Mouse (Mus musculus): ENCODE data around the gene Etnk1. TPM values are rescaled to one million over a fixed set of nuclear protein-coding genes. Genes with fewer than 3 reads are reported as not detected.
A peak's percentile ranks its signal among the peaks of the same experiment; 100 is the strongest.

Etnk1 gene
- polyA plus RNA-seq (2015; fragmentation: Nextera tagmentation; extraction: Ambion mirVana), result 45.0 and 50.3 TPM in 2 replicates

DNA sequence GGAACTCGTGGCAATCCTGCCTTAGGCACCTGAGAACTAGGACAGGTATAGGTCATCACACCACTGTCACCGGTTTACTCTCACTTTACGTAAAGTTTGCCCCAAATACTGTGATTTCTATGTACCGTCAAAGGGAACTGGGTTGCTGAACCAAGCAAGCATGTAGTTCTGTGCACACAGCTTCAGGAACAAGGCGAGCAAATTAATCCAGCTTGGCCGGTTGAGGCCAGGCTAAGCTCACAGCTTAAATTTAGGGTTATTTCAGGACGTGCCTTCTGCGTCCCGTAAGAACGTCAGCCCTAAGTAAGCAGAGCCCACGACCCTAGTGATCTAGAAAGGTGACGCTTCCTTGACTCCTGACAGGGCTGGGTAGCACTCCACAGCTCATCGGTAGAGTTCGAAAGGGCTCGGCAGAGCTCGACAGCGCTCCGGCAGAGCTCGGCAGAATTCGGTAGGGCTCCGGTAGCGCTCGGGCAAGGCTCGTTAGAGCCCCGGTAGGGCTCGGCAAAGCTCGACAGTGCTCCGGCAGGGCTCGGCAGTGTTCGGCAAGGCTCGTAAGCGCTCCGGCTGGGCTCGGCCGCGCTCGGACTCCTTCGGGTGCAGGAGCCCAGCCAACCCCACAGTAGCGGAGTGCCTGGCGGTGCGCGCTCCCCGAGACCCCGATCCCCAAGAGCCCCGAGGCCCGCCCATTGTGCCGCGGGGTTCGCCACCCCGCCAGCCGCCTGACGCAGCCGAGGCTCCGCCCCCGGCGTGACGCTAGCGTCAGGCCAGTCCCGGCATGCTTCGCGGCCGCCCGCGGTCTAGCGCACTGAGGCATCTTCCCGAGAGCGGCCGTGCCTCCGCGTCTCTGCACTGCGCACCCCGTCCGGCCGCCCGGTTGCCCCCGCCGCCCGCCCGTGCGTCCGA, at the start of gene Etnk1:
Gene Etnk1, plus strand, starts transcription at position 770 of the 906 bp plus-strand sequence.
- Histone ChIP-seq H3K9me3 (no peaks in the 10 kb centered on the region), H3K4me1 (peaks cover 37% of the 10 kb centered on the region), H3K4me2 (peak within 1 kb of the TSS; percentile 65), H3K4me3 (peak within 1 kb of the TSS; percentile 81), H3K36me3 (replicated peaks) (no peaks in the 10 kb centered on the region), H3K9ac (peak within 1 kb of the TSS; percentile 93), H3K27ac (peak within 1 kb of the TSS; percentile 90), H3K27me3 (replicated peaks) (no peaks in the 10 kb centered on the region)
- ATAC-seq (replicated peaks), result peak; percentile 98
- whole genome bisulfite sequencing, result under 1% methylated on average over 67 of the region's 81 CpGs

DNA sequence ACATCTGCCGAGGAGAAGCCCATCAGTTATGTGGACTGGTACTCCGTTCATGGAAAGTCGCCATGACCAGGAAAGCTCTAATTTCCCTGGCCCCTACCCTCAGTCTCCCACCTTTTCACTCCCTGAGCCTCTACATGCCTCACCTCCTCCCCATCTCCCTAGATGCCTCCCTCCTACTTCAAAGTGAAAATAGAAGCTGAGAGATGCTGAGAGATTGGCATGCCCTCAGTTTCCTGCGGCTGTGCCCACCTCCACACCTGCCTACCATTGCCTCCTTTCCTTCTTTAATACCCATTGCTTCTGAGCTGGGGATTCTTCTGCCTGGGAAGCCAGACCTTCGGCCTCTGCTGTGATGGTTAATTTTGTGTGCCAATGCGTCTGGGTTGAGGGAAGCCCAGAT, 47.7 kb upstream of the Etnk1 start:
- no peak for ATAC-seq (replicated peaks)
- H3K27me3 ChIP-seq (replicated peaks), result no peaks in the 10 kb centered on the region
- no peaks in the 10 kb centered on the region for H3K4me1 ChIP-seq
- no peak overlapping the region for H3K4me2 ChIP-seq
- 93% methylated on average over 6 of the region's 6 CpGs for WGBS
- no peak overlapping the region for H3K27ac ChIP-seq
- H3K4me3 ChIP-seq, result no peak overlapping the region
- no peaks in the 10 kb centered on the region for H3K36me3 ChIP-seq (replicated peaks)
- no peaks in the 10 kb centered on the region for H3K9me3 ChIP-seq
- H3K9ac ChIP-seq, result no peak overlapping the region

DNA sequence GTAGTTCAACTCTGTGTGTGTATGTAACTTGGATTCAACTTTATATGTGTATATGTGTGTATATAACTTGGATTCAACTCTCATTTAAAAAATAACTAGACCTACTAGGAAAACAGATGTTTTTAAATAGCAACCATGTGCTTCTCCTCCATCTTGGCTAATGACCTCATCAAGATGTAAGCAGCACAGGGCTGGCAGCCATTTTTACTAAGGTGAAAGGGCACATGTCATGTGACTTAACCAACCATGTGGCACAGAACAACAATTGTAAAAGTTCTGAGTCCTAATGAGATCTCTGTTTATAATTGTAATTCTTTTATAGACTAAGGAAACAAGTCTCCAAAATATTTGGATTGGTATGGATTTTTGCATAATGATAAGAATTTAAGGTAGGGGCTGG, 41.3 kb upstream of the Etnk1 start:
- Histone ChIP-seq H3K27me3 (replicated peaks) (no peaks in the 10 kb centered on the region), H3K9me3 (no peaks in the 10 kb centered on the region), H3K4me3 (no peak overlapping the region), H3K4me2 (no peak overlapping the region), H3K36me3 (replicated peaks) (no peaks in the 10 kb centered on the region), H3K9ac (no peak overlapping the region), H3K27ac (no peak overlapping the region), H3K4me1 (no peaks in the 10 kb centered on the region)
- ATAC-seq (replicated peaks), result no peak

DNA sequence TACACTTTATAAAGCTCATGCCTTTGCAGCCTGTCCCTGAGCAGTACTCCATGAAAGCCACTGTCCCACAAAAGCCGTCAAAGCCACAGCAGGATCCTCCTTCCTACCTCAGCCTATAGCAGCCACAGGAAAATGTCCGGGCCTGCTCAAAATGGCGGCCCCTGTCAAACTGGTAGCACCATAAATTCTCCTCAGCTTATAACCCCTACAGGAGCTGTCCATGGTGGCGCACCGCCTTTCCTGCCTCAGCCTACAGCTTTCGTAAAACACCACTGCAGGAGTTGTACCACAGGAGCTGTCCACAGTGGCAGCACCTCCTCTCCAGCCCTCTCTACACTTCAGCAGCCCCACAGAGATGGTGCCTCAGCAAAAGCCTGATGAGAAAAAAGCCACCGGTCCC, 37.6 kb upstream of the Etnk1 start:
- Histone ChIP-seq H3K4me3 (no peak overlapping the region), H3K27ac (no peak overlapping the region), H3K4me1 (no peaks in the 10 kb centered on the region), H3K27me3 (replicated peaks) (no peaks in the 10 kb centered on the region), H3K9ac (no peak overlapping the region), H3K9me3 (no peaks in the 10 kb centered on the region), H3K36me3 (replicated peaks) (no peaks in the 10 kb centered on the region), H3K4me2 (no peak overlapping the region)
- ATAC-seq (replicated peaks), result no peak
- WGBS, result 94% methylated on average over 7 of the region's 7 CpGs

DNA sequence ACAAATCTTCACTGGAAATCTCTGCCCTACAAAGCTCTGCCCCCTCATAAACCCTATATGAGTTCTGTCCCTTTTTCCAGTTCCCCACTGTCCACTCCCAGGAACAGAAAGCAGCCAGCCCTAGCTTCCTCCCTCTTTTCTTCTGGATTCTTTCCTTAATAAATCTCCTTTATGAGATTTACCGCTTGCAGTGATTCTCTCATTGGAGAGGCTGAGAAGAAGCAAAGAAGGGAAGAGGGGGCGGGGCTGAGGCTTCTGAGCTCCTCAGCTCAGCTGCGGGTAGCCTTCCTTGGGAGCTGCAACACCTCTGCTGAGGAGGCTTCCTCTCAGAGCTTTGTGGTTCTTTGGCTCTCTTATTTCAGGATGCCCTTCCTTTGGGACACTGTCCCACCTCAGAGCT, 37.1 kb upstream of the Etnk1 start:
- H3K27me3 ChIP-seq (replicated peaks), result no peaks in the 10 kb centered on the region
- H3K9ac ChIP-seq, result no peak overlapping the region
- WGBS, result 87% methylated on average over 3 of the region's 3 CpGs
- no peaks in the 10 kb centered on the region for H3K9me3 ChIP-seq
- no peaks in the 10 kb centered on the region for H3K36me3 ChIP-seq (replicated peaks)
- no peak overlapping the region for H3K4me2 ChIP-seq
- H3K4me1 ChIP-seq, result no peaks in the 10 kb centered on the region
- no peak overlapping the region for H3K27ac ChIP-seq
- no peak for ATAC-seq (replicated peaks)
- H3K4me3 ChIP-seq, result no peak overlapping the region

DNA sequence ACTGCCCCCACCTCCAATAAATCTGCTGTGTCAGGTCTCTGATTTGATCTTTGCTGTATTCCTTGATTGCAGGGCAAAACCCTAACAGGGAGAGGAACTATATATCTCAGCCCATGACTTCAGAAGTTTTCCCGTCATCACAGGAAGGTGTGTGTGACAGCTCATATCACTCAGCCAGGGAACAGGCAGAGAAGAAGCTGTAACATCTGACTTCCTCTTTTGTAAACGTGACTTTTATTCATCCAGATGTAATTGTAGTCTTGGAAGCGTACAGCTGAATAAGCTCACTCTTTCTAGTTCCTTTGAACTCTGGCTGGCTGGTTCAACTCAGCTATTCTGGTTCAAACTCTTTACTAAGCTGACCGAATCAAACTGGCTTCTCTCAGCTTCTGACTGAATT, 36.6 kb upstream of the Etnk1 start:
- Histone ChIP-seq H3K4me3 (no peak overlapping the region), H3K9ac (no peak overlapping the region), H3K27me3 (replicated peaks) (no peaks in the 10 kb centered on the region), H3K4me2 (no peak overlapping the region), H3K36me3 (replicated peaks) (no peaks in the 10 kb centered on the region), H3K27ac (no peak overlapping the region), H3K9me3 (no peaks in the 10 kb centered on the region), H3K4me1 (no peaks in the 10 kb centered on the region)
- ATAC-seq (replicated peaks), result no peak
- WGBS, result 81% methylated on average over 4 of the region's 4 CpGs

DNA sequence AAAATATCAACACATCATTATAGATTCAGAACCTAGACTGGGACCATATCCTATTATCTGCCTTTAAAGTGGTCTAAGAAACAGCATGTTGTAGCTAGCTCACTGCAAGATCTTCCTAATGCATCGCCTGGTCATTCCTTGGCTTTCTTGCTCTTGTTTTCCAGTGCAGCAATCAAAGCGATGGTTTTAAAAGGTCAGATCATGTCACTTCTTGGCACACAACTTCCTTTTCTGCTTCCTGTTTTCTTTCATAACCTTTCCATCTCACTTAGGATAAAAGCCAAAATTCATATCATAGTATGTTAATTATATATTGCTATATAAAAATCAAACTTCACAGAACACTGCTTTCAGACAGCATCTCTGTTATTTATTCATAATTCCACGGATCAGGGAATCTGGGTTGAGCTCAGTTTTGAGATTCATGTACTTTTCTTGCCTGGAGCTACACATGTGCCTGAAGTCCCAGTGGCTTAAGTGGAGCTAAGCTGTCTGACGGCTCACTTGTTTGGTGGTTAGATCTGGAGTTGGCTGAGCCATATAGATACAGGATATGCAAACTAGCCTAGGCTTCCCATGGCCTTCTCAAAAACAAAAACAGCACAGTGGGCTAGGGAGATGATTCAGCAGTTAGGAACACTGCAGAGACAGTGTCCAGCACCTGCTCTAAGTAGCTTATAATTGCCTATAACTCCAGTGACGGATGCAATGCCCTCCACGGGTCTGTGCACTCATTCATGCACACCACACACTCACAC, 34.9 kb upstream of the Etnk1 start:
- H3K4me2 ChIP-seq, result no peak overlapping the region
- 73% methylated on average over 6 of the region's 6 CpGs for WGBS
- no peaks in the 10 kb centered on the region for H3K36me3 ChIP-seq (replicated peaks)
- no peaks in the 10 kb centered on the region for H3K4me1 ChIP-seq
- no peaks in the 10 kb centered on the region for H3K9me3 ChIP-seq
- no peak for ATAC-seq (replicated peaks)
- no peak overlapping the region for H3K4me3 ChIP-seq
- no peaks in the 10 kb centered on the region for H3K27me3 ChIP-seq (replicated peaks)
- H3K9ac ChIP-seq, result no peak overlapping the region
- no peak overlapping the region for H3K27ac ChIP-seq

DNA sequence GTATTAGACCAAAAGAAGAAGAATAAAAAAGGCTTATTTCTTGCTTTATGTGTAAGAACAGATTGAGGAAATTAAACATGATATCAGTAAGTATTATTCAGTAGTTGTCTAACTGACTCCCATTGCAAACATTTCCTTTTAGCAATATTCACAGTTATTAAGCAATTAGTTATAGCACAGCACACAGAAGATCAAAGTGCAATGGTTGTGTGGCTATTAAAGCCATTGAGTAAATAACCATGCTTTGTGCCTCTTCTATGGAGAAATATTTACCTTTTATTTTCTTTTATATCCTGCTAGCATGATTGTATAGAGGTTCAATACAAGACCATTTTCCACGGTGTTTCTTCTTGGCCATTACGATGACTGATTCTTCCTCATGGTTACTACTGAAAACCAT, 33.9 kb upstream of the Etnk1 start:
- H3K4me3 ChIP-seq, result no peak overlapping the region
- no peaks in the 10 kb centered on the region for H3K27me3 ChIP-seq (replicated peaks)
- no peak for ATAC-seq (replicated peaks)
- H3K36me3 ChIP-seq (replicated peaks), result no peaks in the 10 kb centered on the region
- no peak overlapping the region for H3K4me2 ChIP-seq
- no peak overlapping the region for H3K9ac ChIP-seq
- WGBS, result 80% methylated on average over 2 of the region's 2 CpGs
- no peaks in the 10 kb centered on the region for H3K4me1 ChIP-seq
- H3K27ac ChIP-seq, result no peak overlapping the region
- no peaks in the 10 kb centered on the region for H3K9me3 ChIP-seq

DNA sequence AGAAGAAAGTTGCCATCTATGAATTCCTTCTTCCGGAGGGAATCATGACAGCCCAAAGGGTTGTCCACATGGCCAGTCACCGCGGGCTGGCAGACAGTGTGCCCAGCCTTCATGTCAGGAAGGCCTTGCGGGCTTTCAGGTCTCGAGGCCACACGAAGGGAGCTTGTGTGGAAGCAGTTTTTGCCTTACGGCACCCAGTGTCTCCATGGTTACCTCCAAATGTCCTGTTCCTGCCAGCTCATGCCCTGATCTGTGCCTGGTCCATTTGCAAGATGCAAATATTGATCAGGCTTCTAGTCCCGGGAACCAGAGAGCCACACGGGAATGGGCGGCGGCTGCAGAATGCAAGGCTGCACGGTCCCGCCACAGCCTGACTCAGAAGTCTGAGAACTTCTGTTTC, 31.9 kb upstream of the Etnk1 start:
- Histone ChIP-seq H3K4me1 (no peaks in the 10 kb centered on the region), H3K4me2 (no peak overlapping the region), H3K36me3 (replicated peaks) (no peaks in the 10 kb centered on the region), H3K4me3 (no peak overlapping the region), H3K9ac (no peak overlapping the region), H3K27ac (no peak overlapping the region), H3K9me3 (no peaks in the 10 kb centered on the region), H3K27me3 (replicated peaks) (no peaks in the 10 kb centered on the region)
- 89% methylated on average over 13 of the region's 13 CpGs for WGBS
- no peak for ATAC-seq (replicated peaks)

DNA sequence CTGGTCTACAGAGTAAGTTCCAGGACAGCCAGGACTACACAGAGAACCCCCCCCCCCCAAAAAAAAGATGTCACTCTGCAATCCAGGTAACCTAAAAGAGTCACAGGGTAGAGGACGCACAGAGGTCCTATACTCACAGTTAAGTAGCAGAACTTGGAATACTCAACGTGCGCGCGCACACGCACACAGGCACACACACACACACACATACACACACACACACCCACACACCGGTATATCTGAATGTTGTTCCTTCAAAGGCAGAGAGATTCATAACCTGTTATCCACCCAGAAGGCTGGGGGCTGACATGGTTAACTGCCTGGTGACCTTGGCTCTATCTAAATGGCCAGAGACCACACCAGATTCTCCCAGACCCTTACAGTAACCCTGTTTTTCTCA, 30.3 kb upstream of the Etnk1 start:
- no peaks in the 10 kb centered on the region for H3K4me1 ChIP-seq
- ATAC-seq (replicated peaks), result no peak
- no peak overlapping the region for H3K9ac ChIP-seq
- H3K27ac ChIP-seq, result no peak overlapping the region
- no peaks in the 10 kb centered on the region for H3K27me3 ChIP-seq (replicated peaks)
- no peak overlapping the region for H3K4me3 ChIP-seq
- no peak overlapping the region for H3K4me2 ChIP-seq
- no peaks in the 10 kb centered on the region for H3K9me3 ChIP-seq
- 98% methylated on average over 7 of the region's 7 CpGs for WGBS
- no peaks in the 10 kb centered on the region for H3K36me3 ChIP-seq (replicated peaks)

DNA sequence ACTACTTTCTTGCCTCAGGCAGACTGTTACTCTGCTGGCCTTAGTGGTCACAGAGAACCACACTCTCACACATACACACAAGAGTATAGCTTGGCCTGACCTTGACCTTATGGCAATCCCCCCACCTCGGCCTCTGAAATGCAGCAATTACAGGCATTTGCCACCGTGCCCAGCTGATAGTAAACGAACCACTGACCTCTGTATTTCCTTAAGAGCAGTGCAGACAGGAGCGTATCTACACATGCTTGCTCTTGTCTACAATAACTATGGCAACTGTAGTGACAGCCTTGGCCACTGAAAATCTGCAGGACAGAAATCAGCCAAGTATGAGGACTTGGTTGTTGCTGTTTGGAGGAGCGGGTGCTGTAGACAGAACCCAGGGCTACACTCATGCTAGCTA, 29.7 kb upstream of the Etnk1 start:
- no peak overlapping the region for H3K9ac ChIP-seq
- no peaks in the 10 kb centered on the region for H3K4me1 ChIP-seq
- no peaks in the 10 kb centered on the region for H3K27me3 ChIP-seq (replicated peaks)
- H3K27ac ChIP-seq, result no peak overlapping the region
- no peak overlapping the region for H3K4me3 ChIP-seq
- WGBS, result 87% methylated on average over 5 of the region's 5 CpGs
- H3K9me3 ChIP-seq, result no peaks in the 10 kb centered on the region
- H3K4me2 ChIP-seq, result no peak overlapping the region
- no peak for ATAC-seq (replicated peaks)
- H3K36me3 ChIP-seq (replicated peaks), result no peaks in the 10 kb centered on the region

DNA sequence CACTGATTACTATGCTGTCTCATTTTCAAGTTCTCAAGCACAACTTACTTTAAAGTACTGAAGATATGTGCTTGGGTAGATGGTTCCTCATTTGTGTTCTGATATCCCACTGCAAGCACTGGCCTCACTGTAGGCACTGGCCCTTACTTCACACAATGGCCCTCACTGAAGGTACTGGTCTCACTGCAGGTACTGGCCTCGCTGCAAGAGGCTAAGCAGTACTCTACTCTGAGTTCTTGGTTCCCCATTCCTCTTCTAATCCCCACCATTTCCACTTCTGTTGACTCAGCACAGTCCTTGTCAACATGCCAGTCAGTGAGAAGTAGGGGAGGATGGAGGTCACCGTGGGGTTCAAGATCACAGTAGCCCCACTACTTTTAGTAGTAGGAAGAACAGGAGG, 27.6 kb upstream of the Etnk1 start:
- 84% methylated on average over 2 of the region's 2 CpGs for WGBS
- Histone ChIP-seq H3K27me3 (replicated peaks) (no peaks in the 10 kb centered on the region), H3K27ac (no peak overlapping the region), H3K9me3 (no peaks in the 10 kb centered on the region), H3K4me1 (peaks cover 6% of the 10 kb centered on the region), H3K4me2 (no peak overlapping the region), H3K9ac (no peak overlapping the region), H3K4me3 (no peak overlapping the region), H3K36me3 (replicated peaks) (no peaks in the 10 kb centered on the region)
- no peak for ATAC-seq (replicated peaks)

DNA sequence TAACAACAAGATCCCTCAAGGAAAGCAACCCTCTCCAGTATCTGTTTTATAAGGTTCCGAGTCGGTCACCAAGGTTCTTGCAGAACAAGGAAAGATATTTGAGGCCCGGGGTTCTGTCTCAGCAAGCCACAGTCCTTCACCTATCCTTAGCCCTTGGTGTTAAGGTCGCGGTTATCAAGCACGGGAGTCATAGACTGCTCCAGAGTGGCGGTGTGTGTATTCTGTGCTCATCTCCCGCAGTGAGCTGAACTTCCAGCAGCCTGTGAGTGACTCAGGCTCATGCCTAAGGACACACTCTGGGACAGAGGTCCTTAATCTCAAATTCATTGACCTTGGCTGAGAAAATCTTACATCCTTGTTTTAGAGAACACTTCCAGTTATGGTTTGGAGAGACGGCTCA, 26.1 kb upstream of the Etnk1 start:
- Histone ChIP-seq H3K9ac (no peak overlapping the region), H3K27me3 (replicated peaks) (no peaks in the 10 kb centered on the region), H3K4me1 (peaks cover 6% of the 10 kb centered on the region), H3K36me3 (replicated peaks) (no peaks in the 10 kb centered on the region), H3K27ac (no peak overlapping the region), H3K4me3 (no peak overlapping the region), H3K9me3 (no peaks in the 10 kb centered on the region), H3K4me2 (no peak overlapping the region)
- no peak for ATAC-seq (replicated peaks)
- WGBS, result 89% methylated on average over 9 of the region's 9 CpGs

All from midbrain, embryonic 15.5 days (tissue).